Mouse (Mus musculus) mouse embryonic stem cell (cell line): ENCODE data around the gene Cript.
"Not testable (repeated sequence)": the region's sequence is repeated elsewhere in the genome, so short reads cannot be mapped to it uniquely, and the experiment has no call there.

Experiments used
- in situ Hi-C, 2 experiments: fragments of 300-500 bp; cut with MboI; formaldehyde crosslinking; loops; 1 replicate in 1 of 2; 3 replicates in 1 of 2; pipeline ENCODE4 v1.14.3; 2019 to 2020; ENCODE audit warnings: low sequenced_read_pairs in 2 of 2, low pct_unique_long_range_greater_than_20kb in 1 of 2, mixed read lengths in 1 of 2; ENCODE audit not compliant: unreplicated experiment in 1 of 2

Cript gene

GRCm38 (mm10) chr17:87078217-87078616, 52.9 kb downstream of the Cript start:
- in situ Hi-C loops, result not testable (repeated sequence)

DNA sequence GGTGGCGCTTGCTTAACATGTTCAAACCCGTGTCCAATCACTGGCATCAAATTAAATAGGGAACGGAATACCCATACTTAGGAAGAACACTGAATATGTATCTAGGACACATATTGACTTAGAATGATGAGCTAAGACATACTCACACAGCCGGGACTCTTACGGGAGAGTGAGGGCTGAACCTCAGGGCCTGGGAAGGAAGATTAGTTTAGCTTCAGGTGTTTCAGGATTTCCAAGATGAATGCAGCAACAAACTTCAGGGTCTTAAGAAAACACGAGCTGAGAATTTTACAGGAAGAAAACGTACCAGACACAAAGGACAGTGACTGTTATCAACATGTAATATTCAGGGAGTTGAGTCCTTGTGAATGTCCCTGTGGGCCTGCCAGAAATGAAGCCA, 55.4 kb downstream of the Cript start:
- in situ Hi-C loops, result no loop called here

DNA sequence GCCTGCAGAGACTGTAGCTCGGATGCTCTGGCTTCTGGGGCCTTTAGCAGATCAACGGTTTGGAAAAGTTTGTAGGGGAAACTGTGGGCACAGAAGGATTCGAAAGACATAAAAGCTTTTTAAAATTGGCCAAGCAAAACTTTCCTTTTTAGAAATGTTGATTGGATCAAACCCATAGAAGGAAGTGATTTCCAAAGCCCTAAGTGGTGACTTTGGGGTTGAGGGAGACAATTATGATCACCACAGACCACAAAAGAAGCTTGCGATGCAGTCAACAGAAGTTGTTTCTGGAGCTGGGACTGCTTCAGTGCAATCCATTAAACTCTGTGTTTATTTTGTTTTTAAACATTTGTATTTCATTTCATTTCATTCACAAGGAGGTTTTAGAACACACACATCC, 57.2 kb downstream of the Cript start:
- in situ Hi-C loops, result no loop called here

DNA sequence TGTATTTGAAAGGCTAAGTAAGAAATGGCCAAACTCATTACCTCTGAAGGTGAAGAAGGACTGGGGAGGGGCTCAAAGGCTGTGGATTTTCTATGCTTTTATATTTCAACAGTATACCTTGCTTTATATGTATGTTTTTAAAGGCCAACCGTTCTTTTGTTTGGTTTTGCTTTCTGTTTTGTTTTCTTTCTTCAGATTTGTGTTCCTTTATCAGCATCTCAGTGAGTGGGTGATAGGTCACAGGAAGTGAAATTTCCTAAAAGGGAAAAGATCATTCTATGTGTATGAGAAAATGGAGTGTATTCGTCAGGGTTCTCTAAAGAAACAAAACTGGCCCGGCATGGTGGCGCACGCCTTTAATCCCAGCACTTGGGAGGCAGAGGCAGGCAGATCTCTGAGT, 58.3 kb downstream of the Cript start:
- in situ Hi-C loops, result no loop called here
